13 mouse cellular contexts compared by ENCODE assay signal in genomic region chr15:81253585-81253984, GRCm38 (mm10). TPM values are rescaled to one million over a fixed set of nuclear protein-coding genes. Genes with fewer than 3 reads are reported as not detected.
DNase-seq lines count a peak whose midpoint lies in the region; ATAC-seq lines count a peak whose summit lies in the region.
"Had no signal": no experiment of that assay in that cellular context is flagged by ENCODE, and none has a peak within 500 bp of the region (broad histone marks: within the 10 kb centered on the region; RNA-seq: fewer than 3 reads in every experiment).

No protein-coding gene starts in this region.

- peak; percentile 14 for DNase-seq in kidney, postnatal 10 days
- no peak for DNase-seq in kidney, postnatal 4 days
- DNase-seq in 3T3-L1 (ENCODE audit: low read depth, low spot score) = peak; percentile 72
- DNase-seq in adrenal gland, postnatal 36 days = peak; percentile 30 to 41
- no peak for DNase-seq in natural killer cell, adult 2 months (ENCODE audit: low spot score in 2 of 2)
- DNase-seq: cerebellum, adult 18-20 months; forebrain, postnatal 0 days; gastrocnemius, postnatal 25 days had no signal

- peak; percentile 15 for ATAC-seq in CD4-positive, CD25-positive, alpha-beta regulatory T cell, adult 4 months
- no peak for ATAC-seq in activated CD4-positive, CD25-positive, alpha-beta regulatory T cell, adult 4 months
- ATAC-seq: forebrain, postnatal 0 days had no signal

RNA-seq across cellular contexts. Expression of gene Mchr1, which starts 18.3 kb away (rescaled TPM):
- polyA plus RNA-seq in CD4-positive, CD25-positive, alpha-beta regulatory T cell, adult 4 months (2017; shearing (Covaris generic)) = not detected
- under 1 TPM; 0.33 to 0.53 TPM for total RNA-seq in adrenal gland, postnatal 36 days (2021)
- polyA plus RNA-seq in activated CD4-positive, CD25-positive, alpha-beta regulatory T cell, adult 4 months (2017; shearing (Covaris generic)) = under 1 TPM in 1 of 2 experiments, not detected in 1; 0.30 TPM
- total RNA-seq: hematopoietic stem cell, adult 5-6 weeks had no signal
- polyA plus RNA-seq: heart, embryonic 12.5 days; macrophage had no signal

Comparison
In these comparisons a context has a peak if more than half of its experiments do, and no peak if none do; other contexts are left out.
1. DNase-seq: peak in kidney, postnatal 10 days (single experiment), 3T3-L1 (single experiment) and adrenal gland, postnatal 36 days (2 of 2); none in kidney, postnatal 4 days (0 of 2) and natural killer cell, adult 2 months (0 of 2).